Mouse (Mus musculus): ENCODE data around the gene Cnppd1. TPM values are rescaled to one million over a fixed set of nuclear protein-coding genes. Genes with fewer than 3 reads are reported as not detected.

Gene Cnppd1
- polyA plus RNA-seq, 1 experiment, result 92.2 TPM

- TF ChIP-seq CTCF (IDR thresholded peaks at IDR 0.05; ENCODE audit: low read depth, low read length), result no peak
- no peak for TF ChIP-seq POLR2A (IDR thresholded peaks at IDR 0.05; ENCODE audit: borderline replicate concordance, low read depth, low read length)
- peaks cover 16% of the 10 kb centered on the region for H3K4me1 ChIP-seq (ENCODE audit: control insufficient read depth, insufficient read depth, low read length)
- no peak overlapping the region for H3K4me3 ChIP-seq (ENCODE audit: insufficient read depth, low read length)
- no peak overlapping the region for H3K27ac ChIP-seq (ENCODE audit: insufficient read depth, low read depth, low read length)
Measured at GRCm38 (mm10) chr1:75128641-75129040, 13.9 kb downstream of the Cnppd1 start.

GRCm38 (mm10) chr1:75125418-75125817 lies 17.1 kb downstream of the Cnppd1 start:
- H3K27ac ChIP-seq (ENCODE audit: insufficient read depth, low read depth, low read length), result peak overlapping the region; percentile 98
- no peak for TF ChIP-seq CTCF (IDR thresholded peaks at IDR 0.05; ENCODE audit: low read depth, low read length)
- no peak for TF ChIP-seq POLR2A (IDR thresholded peaks at IDR 0.05; ENCODE audit: borderline replicate concordance, low read depth, low read length)
- peak overlapping the region; percentile 87 for H3K4me3 ChIP-seq (ENCODE audit: insufficient read depth, low read length)
- H3K4me1 ChIP-seq (ENCODE audit: control insufficient read depth, insufficient read depth, low read length), result peaks cover 16% of the 10 kb centered on the region

- Histone ChIP-seq H3K4me3 (ENCODE audit: insufficient read depth, low read length) (peak within 1 kb of the TSS; percentile 87), H3K4me1 (ENCODE audit: control insufficient read depth, insufficient read depth, low read length) (peaks cover 16% of the 10 kb centered on the region), H3K27ac (ENCODE audit: insufficient read depth, low read depth, low read length) (peak within 1 kb of the TSS; percentile 98)
- TF ChIP-seq POLR2A (IDR thresholded peaks at IDR 0.05; ENCODE audit: borderline replicate concordance, low read depth, low read length) (no peak), CTCF (IDR thresholded peaks at IDR 0.05; ENCODE audit: low read depth, low read length) (peak; percentile 42; the same call in 1 of the 2 replicates)
Measured at GRCm38 (mm10) chr1:75124346-75125321, 17.9 kb downstream of the Cnppd1 start, which contains the start of gene Nhej1. Nhej1 (minus strand) TSS chr1:75125200.

- TF ChIP-seq POLR2A (IDR thresholded peaks at IDR 0.05; ENCODE audit: borderline replicate concordance, low read depth, low read length), result no peak
- no peak for TF ChIP-seq CTCF (IDR thresholded peaks at IDR 0.05; ENCODE audit: low read depth, low read length)
- H3K27ac ChIP-seq (ENCODE audit: insufficient read depth, low read depth, low read length), result no peak overlapping the region
- H3K4me1 ChIP-seq (ENCODE audit: control insufficient read depth, insufficient read depth, low read length), result peaks cover 9% of the 10 kb centered on the region
- no peak overlapping the region for H3K4me3 ChIP-seq (ENCODE audit: insufficient read depth, low read length)
Measured at GRCm38 (mm10) chr1:75122211-75122610, 20.3 kb downstream of the Cnppd1 start.

Other genes starting within 250 kb of the Cnppd1 start
- gene Cryba2, start 249.6 kb downstream of the Cnppd1 start, polyA plus RNA-seq (2012; ENCODE audit: insufficient read depth, insufficient read length, missing spikeins), result not detected in 2 replicates
- gene Cfap65, start 207.1 kb downstream of the Cnppd1 start, polyA plus RNA-seq (2012; ENCODE audit: insufficient read depth, insufficient read length, missing spikeins), result not detected in 2 replicates
- gene Ihh, start 191.0 kb downstream of the Cnppd1 start, polyA plus RNA-seq (2012; ENCODE audit: insufficient read depth, insufficient read length, missing spikeins), result 0.32 and 0.38 TPM in 2 replicates
- 5.1 and 6.3 TPM in 2 replicates for gene Nhej1, start 17.5 kb downstream of the Cnppd1 start, polyA plus RNA-seq (2012; ENCODE audit: insufficient read depth, insufficient read length, missing spikeins)
- not detected in 2 replicates for gene Slc23a3, start 8.8 kb downstream of the Cnppd1 start, polyA plus RNA-seq (2012; ENCODE audit: insufficient read depth, insufficient read length, missing spikeins)
- 107 and 113 TPM in 2 replicates for gene Retreg2, start 67 bp upstream of the Cnppd1 start, polyA plus RNA-seq (2012; ENCODE audit: insufficient read depth, insufficient read length, missing spikeins)
- gene Zfand2b, start 25.9 kb upstream of the Cnppd1 start, polyA plus RNA-seq (2012; ENCODE audit: insufficient read depth, insufficient read length, missing spikeins), result 28.3 and 34.6 TPM in 2 replicates
- gene Abcb6, start 37.7 kb upstream of the Cnppd1 start, polyA plus RNA-seq (2012; ENCODE audit: insufficient read depth, insufficient read length, missing spikeins), result 16.6 and 18.6 TPM in 2 replicates
- 19.6 and 29.7 TPM in 2 replicates for gene Ankzf1, start 49.4 kb upstream of the Cnppd1 start, polyA plus RNA-seq (2012; ENCODE audit: insufficient read depth, insufficient read length, missing spikeins)
- 30.2 and 33.5 TPM in 2 replicates for gene Atg9a, start 49.5 kb upstream of the Cnppd1 start, polyA plus RNA-seq (2012; ENCODE audit: insufficient read depth, insufficient read length, missing spikeins)
- 27.1 and 28.0 TPM in 2 replicates for gene Glb1l, start 68.1 kb upstream of the Cnppd1 start, polyA plus RNA-seq (2012; ENCODE audit: insufficient read depth, insufficient read length, missing spikeins)
- 41.9 and 46.0 TPM in 2 replicates for gene Stk16, start 68.1 kb upstream of the Cnppd1 start, polyA plus RNA-seq (2012; ENCODE audit: insufficient read depth, insufficient read length, missing spikeins)
- 38.7 and 47.0 TPM in 2 replicates for gene Tuba4a, start 77.2 kb upstream of the Cnppd1 start, polyA plus RNA-seq (2012; ENCODE audit: insufficient read depth, insufficient read length, missing spikeins)
- gene A630095N17Rik, start 89.4 kb upstream of the Cnppd1 start, polyA plus RNA-seq (2012; ENCODE audit: insufficient read depth, insufficient read length, missing spikeins), result not detected in 2 replicates
- gene Dnajb2, start 93.7 kb upstream of the Cnppd1 start, polyA plus RNA-seq (2012; ENCODE audit: insufficient read depth, insufficient read length, missing spikeins), result 6.7 and 10.7 TPM in 2 replicates
- gene Ptprn, start 121.8 kb upstream of the Cnppd1 start, polyA plus RNA-seq (2012; ENCODE audit: insufficient read depth, insufficient read length, missing spikeins), result 0.60 and 0.94 TPM in 2 replicates
- not detected in 2 replicates for gene Resp18, start 135.7 kb upstream of the Cnppd1 start, polyA plus RNA-seq (2012; ENCODE audit: insufficient read depth, insufficient read length, missing spikeins)
- gene Dnpep, start 175.3 kb upstream of the Cnppd1 start, polyA plus RNA-seq (2012; ENCODE audit: insufficient read depth, insufficient read length, missing spikeins), result 39.3 and 43.3 TPM in 2 replicates
- 0.70 TPM in 1 of 2 replicates, not detected in the other for gene Des, start 217.6 kb upstream of the Cnppd1 start, polyA plus RNA-seq (2012; ENCODE audit: insufficient read depth, insufficient read length, missing spikeins)
- gene Speg, start 232.6 kb upstream of the Cnppd1 start, polyA plus RNA-seq (2012; ENCODE audit: insufficient read depth, insufficient read length, missing spikeins), result 32.4 and 36.2 TPM in 2 replicates

Measured in bone marrow macrophage, adult 2 months (primary cell).